Mouse (Mus musculus) intestine, postnatal 0 days (tissue): ENCODE results near the gene Xpo4. TPM values are rescaled to one million over a fixed set of nuclear protein-coding genes. Genes with fewer than 3 reads are reported as not detected.

Experiments used
- ATAC-seq: fragments of 200-750 bp; cut with Nextera tagmentation; 2 replicates; pipeline ENCODE4 v1.8.0; 2017; ENCODE audit warnings: mild to moderate bottlenecking, moderate TSS enrichment, moderate library complexity
- H3K27ac ChIP-seq: fragments of 300-500 bp; sonication (generic); 2 replicates; pipeline ENCODE4 v1.5.1; 2014; ENCODE audit warnings: mild to moderate bottlenecking, low read depth, low read length, moderate library complexity
- H3K27me3 ChIP-seq: fragments of 300-500 bp; sonication (generic); replicated peaks from 2 replicates; pipeline ENCODE4 v1.6.1; 2014; ENCODE audit warnings: low read length, mixed read lengths; ENCODE audit not compliant: control insufficient read depth, insufficient read depth
- H3K36me3 ChIP-seq: fragments of 300-500 bp; sonication (generic); 2 replicates; pipeline ENCODE4 v1.6.1; 2014; ENCODE audit warnings: mild to moderate bottlenecking, moderate library complexity; ENCODE audit not compliant: control insufficient read depth, insufficient read depth
- H3K4me1 ChIP-seq: fragments of 300-500 bp; sonication (generic); replicated peaks from 2 replicates; pipeline ENCODE4 v1.6.1; 2014; ENCODE audit warnings: antibody characterized with exemption, low read length, mixed read lengths; ENCODE audit not compliant: control insufficient read depth, insufficient read depth
- H3K4me2 ChIP-seq: fragments of 300-500 bp; sonication (generic); replicated peaks from 2 replicates; pipeline ENCODE4 v1.6.1; 2014; ENCODE audit warnings: low read depth, mild to moderate bottlenecking, moderate library complexity
- H3K4me3 ChIP-seq: fragments of 300-500 bp; sonication (generic); 2 replicates; pipeline ENCODE4 v1.5.1; 2014; ENCODE audit warnings: low read depth, low read length
- H3K9ac ChIP-seq: fragments of 300-500 bp; sonication (generic); 2 replicates; pipeline ENCODE4 v1.6.1; 2014; ENCODE audit warnings: mild to moderate bottlenecking, low read depth, low read length
- H3K9me3 ChIP-seq: fragments of 300-500 bp; sonication (generic); 2 replicates; pipeline ENCODE4 v1.6.1; 2016; ENCODE audit warnings: mixed run types; ENCODE audit not compliant: control insufficient read depth
- CTCF ChIP-seq: sonication (generic); IDR thresholded peaks from 2 replicates; pipeline ENCODE4 v1.5.1; 2016; ENCODE audit warnings: low read depth, mild to moderate bottlenecking, control low read depth, antibody characterized with exemption, moderate library complexity
- WGBS: fragments of 180-500 bp; shearing (Covaris S2); extraction: QIAGEN DNeasy Blood & Tissue Kit; methylation state at CpG from one replicate; pipeline ENCODE4 v1.1.7; 2014; 5-methylcytosine and 5-hydroxymethylcytosine counted together
- polyA plus RNA-seq: library from polyadenylated mRNA; unstranded; fragments of >200 nt; fragmentation: Nextera tagmentation; extraction: Ambion mirVana; gene quantifications from 2 replicates; pipeline ENCODE4 v1.2.1, GENCODE M21; 2015

The Xpo4 gene
- polyA plus RNA-seq, 1 experiment from 2014 or later = 7.3 TPM

GRCm38 (mm10) chr14:57646155-57646554 is 19.1 kb downstream of the Xpo4 start:
- Histone ChIP-seq H3K36me3 (peaks cover 9% of the 10 kb centered on the region), H3K27me3 (no peaks in the 10 kb centered on the region), H3K4me2 (no peak overlapping the region), H3K4me3 (no peak overlapping the region), H3K9ac (no peak overlapping the region), H3K9me3 (no peaks in the 10 kb centered on the region), H3K27ac (no peak overlapping the region), H3K4me1 (no peaks in the 10 kb centered on the region)
- no peak for ATAC-seq
- no peak for TF ChIP-seq CTCF
- 75% methylated on average over 4 of the region's 4 CpGs for WGBS

- ATAC-seq = no peak
- Histone ChIP-seq H3K27me3 (no peaks in the 10 kb centered on the region), H3K27ac (no peak overlapping the region), H3K9me3 (no peaks in the 10 kb centered on the region), H3K4me2 (no peak overlapping the region), H3K4me3 (no peak overlapping the region), H3K9ac (no peak overlapping the region), H3K36me3 (peaks cover 5% of the 10 kb centered on the region), H3K4me1 (no peaks in the 10 kb centered on the region)
- TF ChIP-seq CTCF = no peak
- WGBS = 85% methylated on average over 3 of the region's 3 CpGs
Measured at GRCm38 (mm10) chr14:57639153-57639552, 26.1 kb downstream of the Xpo4 start.

DNA sequence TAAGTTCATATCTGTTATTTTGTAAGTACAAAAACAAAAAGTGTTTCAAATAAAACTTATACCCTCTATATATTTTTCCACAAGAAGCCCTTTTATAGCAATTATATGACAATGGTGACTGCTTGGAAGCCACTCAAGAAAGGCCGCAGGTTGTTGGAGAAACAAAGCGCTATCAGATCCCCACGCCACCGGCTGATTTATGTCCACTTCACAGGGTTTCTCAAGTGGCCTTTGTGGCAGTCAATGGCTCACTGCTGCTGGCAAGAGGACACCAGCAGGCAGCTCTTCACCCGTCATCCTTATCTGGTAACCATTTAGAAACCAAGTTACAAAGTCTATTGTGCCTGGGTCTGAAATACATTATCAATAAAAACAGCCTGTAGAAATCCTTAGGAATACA is 31.1 kb downstream of the Xpo4 start:
- H3K27me3 ChIP-seq = no peaks in the 10 kb centered on the region
- H3K9ac ChIP-seq = no peak overlapping the region
- H3K4me3 ChIP-seq = no peak overlapping the region
- no peak for TF ChIP-seq CTCF
- H3K4me2 ChIP-seq = no peak overlapping the region
- WGBS = 71% methylated on average over 5 of the region's 5 CpGs
- no peak for ATAC-seq
- no peaks in the 10 kb centered on the region for H3K9me3 ChIP-seq
- no peaks in the 10 kb centered on the region for H3K36me3 ChIP-seq
- H3K4me1 ChIP-seq = no peaks in the 10 kb centered on the region
- H3K27ac ChIP-seq = no peak overlapping the region

DNA sequence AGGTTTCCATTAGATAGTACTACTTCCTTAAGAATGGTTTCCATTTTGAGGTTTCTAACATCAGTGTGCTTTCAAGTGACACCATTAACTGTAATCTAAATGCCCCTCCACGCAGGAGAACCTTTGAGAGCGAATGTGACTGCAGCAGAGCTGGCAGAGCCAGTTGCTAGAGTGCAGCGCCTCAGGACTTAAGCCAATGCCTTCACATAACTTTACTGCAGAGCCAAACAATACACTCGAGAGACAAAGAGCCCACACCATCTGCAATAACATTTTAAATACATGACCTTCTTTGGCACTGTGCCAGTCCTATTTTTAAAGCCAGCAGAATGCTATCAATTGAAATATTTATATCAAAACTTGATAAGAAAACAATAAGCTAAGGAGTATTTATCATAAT is 35.6 kb downstream of the Xpo4 start:
- H3K27ac ChIP-seq = no peak overlapping the region
- H3K36me3 ChIP-seq = peaks cover 22% of the 10 kb centered on the region
- WGBS = 56% methylated on average over 4 of the region's 4 CpGs
- TF ChIP-seq CTCF = no peak
- H3K9me3 ChIP-seq = no peaks in the 10 kb centered on the region
- H3K4me3 ChIP-seq = no peak overlapping the region
- ATAC-seq = no peak
- no peaks in the 10 kb centered on the region for H3K27me3 ChIP-seq
- H3K9ac ChIP-seq = no peak overlapping the region
- H3K4me2 ChIP-seq = no peak overlapping the region
- H3K4me1 ChIP-seq = no peaks in the 10 kb centered on the region

- no peak for ATAC-seq
- Histone ChIP-seq H3K4me3 (no peak overlapping the region), H3K9me3 (no peaks in the 10 kb centered on the region), H3K36me3 (peaks cover 24% of the 10 kb centered on the region), H3K27ac (no peak overlapping the region), H3K9ac (no peak overlapping the region), H3K4me2 (no peak overlapping the region), H3K27me3 (no peaks in the 10 kb centered on the region), H3K4me1 (0 out of 2 replicates have a peak, but pooled peaks cover 3% of the 10 kb centered on the region)
- TF ChIP-seq CTCF = no peak
- WGBS = 83% methylated on average over 3 of the region's 3 CpGs
Measured at GRCm38 (mm10) chr14:57622934-57623333, 42.3 kb downstream of the Xpo4 start.

- H3K9me3 ChIP-seq = no peaks in the 10 kb centered on the region
- H3K36me3 ChIP-seq = peaks cover 24% of the 10 kb centered on the region
- no peak for ATAC-seq
- WGBS = 83% methylated on average over 4 of the region's 4 CpGs
- no peak for TF ChIP-seq CTCF
- 0 out of 2 replicates have a peak, but pooled peaks cover 3% of the 10 kb centered on the region for H3K4me1 ChIP-seq
- no peak overlapping the region for H3K4me2 ChIP-seq
- no peak overlapping the region for H3K27ac ChIP-seq
- no peak overlapping the region for H3K4me3 ChIP-seq
- no peaks in the 10 kb centered on the region for H3K27me3 ChIP-seq
- H3K9ac ChIP-seq = no peak overlapping the region
Measured at GRCm38 (mm10) chr14:57621699-57622098, 43.5 kb downstream of the Xpo4 start.

DNA sequence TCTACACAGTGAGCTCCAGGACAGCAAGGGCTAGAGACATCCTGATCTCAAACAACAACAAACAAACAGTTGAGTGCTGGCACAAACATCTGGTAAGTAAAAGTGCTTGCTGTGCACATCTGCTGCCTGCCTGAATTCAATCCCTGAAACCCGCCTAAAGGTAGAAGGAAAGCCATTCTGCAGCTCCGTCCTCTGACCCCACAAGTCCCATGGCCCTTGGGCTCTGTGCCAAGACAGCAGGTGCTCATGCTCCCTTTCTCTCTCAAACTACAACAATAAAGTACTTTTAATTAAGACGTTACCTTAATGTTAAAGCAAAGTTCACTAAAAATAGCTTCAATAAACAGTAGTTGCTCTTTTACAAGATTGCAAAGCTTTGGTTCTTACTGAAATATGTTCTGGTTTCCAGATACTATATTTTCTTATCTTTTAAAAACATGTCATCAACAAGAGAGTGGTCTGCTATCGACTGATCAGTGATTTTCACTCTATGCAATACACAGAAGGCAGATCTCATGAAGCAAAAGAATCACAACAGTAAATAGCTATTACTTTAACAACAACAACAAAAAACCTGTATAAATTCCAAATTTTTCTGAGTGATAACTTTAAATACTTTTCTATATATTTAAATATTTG is 44.5 kb downstream of the Xpo4 start:
- H3K27ac ChIP-seq = no peak overlapping the region
- no peak overlapping the region for H3K4me3 ChIP-seq
- H3K27me3 ChIP-seq = no peaks in the 10 kb centered on the region
- WGBS = 34% methylated on average over 4 of the region's 4 CpGs
- no peak overlapping the region for H3K9ac ChIP-seq
- TF ChIP-seq CTCF = no peak
- no peaks in the 10 kb centered on the region for H3K9me3 ChIP-seq
- ATAC-seq = no peak
- 0 out of 2 replicates have a peak, but pooled peaks cover 3% of the 10 kb centered on the region for H3K4me1 ChIP-seq
- peaks cover 15% of the 10 kb centered on the region for H3K36me3 ChIP-seq
- H3K4me2 ChIP-seq = no peak overlapping the region
